Mouse (Mus musculus): ENCODE measurements at regions not wholly inside any gene's neighbourhood (a gene's known extent, or its start where the extent isn't known, plus 50 kb on each side); places are given as distances from the start of the nearest gene placed in this dataset.

DNA sequence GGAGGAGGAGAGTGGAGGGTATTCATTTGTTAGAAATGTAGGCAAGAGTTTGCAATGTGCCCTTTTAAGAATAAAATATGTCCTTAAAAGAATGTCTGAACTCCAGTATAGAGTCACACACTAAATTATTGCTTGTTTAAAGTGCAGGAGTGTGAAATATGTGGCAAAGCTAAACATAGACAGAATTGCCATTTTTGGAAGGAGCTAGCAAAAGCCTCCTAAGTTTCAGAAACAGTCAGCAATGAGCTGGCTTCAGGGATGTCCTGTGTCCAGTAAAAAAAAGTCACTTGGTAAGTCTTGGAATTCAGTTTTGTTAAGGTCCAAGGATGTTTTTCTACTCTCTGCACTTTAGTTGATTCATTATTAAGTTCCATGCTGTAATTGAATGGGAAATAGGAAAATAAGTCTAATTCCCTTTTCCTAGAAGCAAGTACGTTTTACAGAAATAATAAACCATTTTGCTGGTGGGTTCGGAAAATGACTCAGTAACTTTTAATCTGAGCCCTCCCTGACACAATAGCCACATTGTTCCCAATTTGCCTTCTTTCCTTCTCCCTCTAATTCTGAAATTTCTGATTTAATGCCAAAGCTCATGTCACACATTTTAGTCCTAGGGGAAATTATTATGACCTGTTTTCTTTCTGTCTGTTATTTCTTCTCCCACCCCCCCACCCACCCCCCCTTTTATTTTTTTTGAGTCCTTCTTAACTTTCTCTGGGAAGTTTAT lies 123.2 kb downstream of the Ppp1r3a start:
- no peak for TF ChIP-seq CTCF (IDR thresholded peaks at IDR 0.05; ENCODE audit: insufficient read depth, low read length)
- no peak for TF ChIP-seq POLR2A (IDR thresholded peaks at IDR 0.05; ENCODE audit: borderline replicate concordance, extremely low read depth, low read depth, low read length)

Data from lung, adult 2 months (tissue).